Mouse (Mus musculus): ENCODE measurements around the gene Atp5e.

GRCm38 (mm10) chr2:174415731-174416310, 48.1 kb downstream of the Atp5e start, which contains the start of gene Nelfcd:
- no peak for TF ChIP-seq CTCF (IDR thresholded peaks at IDR 0.05; ENCODE audit: low read depth, low read length)
- TF ChIP-seq POLR2A (IDR thresholded peaks at IDR 0.05; ENCODE audit: extremely low read depth, insufficient read depth, low read length): 0 out of 2 replicates have a peak, but pooled peaks have one; percentile 52
